Mouse (Mus musculus) bone marrow macrophage, adult 2 months (primary cell): ENCODE results near the gene Immp2l.

Experiments used
- CTCF ChIP-seq: IDR thresholded peaks from 2 replicates; pipeline ENCODE4 v1.5.1; 2012; ENCODE audit warnings: low read depth, mild to moderate bottlenecking, low read length, moderate library complexity
- POLR2A ChIP-seq: IDR thresholded peaks from 2 replicates; pipeline ENCODE4 v1.6.1; 2012; ENCODE audit warnings: mild to moderate bottlenecking, low read depth, low read length, borderline replicate concordance

DNA sequence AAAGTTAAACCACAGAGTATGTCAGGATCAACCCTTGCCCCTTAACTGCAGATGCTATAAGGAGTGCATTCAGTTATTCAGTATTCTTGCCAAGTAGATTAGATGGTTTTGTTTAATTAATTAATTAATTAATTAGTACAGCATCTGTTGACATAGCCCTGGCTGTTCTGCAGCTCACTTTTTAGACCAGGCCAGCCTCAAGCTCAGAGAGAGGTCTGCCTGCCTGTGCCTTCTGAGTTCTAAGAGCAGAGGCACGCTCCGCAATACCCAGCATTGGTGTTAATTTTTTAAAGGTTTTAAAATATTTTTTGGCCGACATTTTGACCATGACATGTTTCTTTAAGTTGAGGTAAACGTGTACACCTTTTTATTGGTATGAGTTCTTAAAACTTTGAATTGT is 292.0 kb downstream of the Immp2l start:
- TF ChIP-seq CTCF, result no peak
- no peak for TF ChIP-seq POLR2A
